8 mouse cellular contexts compared by ENCODE assay signal in the genomic region with DNA sequence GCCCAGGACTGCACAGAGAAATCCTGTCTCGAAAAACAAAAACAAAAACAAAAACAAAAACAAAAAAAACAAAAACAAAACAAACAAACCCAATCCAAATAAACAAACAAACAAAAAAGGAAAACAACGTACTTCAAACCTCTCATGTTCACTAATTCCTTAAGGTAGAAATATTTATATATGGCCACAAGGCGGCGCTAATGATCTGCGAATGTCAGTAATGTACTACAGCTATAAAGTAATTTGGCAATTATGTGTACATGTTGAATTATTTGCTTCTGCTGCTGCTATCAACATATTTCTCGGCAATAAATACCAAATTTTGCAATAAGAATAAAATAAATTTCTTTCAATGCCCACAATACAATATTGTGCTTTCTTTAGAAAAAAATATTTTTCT. TPM values are rescaled to one million over a fixed set of nuclear protein-coding genes. Genes with fewer than 3 reads are reported as not detected.
A peak's percentile ranks its signal among the peaks of the same experiment; 100 is the strongest.
DNase-seq lines count a peak whose midpoint lies in the region; ATAC-seq and TF ChIP-seq lines count a peak whose summit lies in the region.
"Had no signal": no experiment of that assay in that cellular context is flagged by ENCODE, and none has a peak within 500 bp of the region (broad histone marks: within the 10 kb centered on the region; RNA-seq: fewer than 3 reads in every experiment).

No protein-coding gene starts in this region.

- WGBS in hindbrain, embryonic 14.5 days, result 9% methylated on average over 6 of the region's 6 CpGs
- WGBS in hindbrain, embryonic 13.5 days, result 11% methylated on average over 6 of the region's 6 CpGs

- H3K9ac ChIP-seq in hindbrain, embryonic 14.5 days, result no peak overlapping the region
- no peak overlapping the region for H3K9ac ChIP-seq in hindbrain, embryonic 13.5 days
- no peak overlapping the region for H3K9ac ChIP-seq in ES-E14 (ENCODE audit: insufficient read depth, low read depth, low read length, poor library complexity, severe bottlenecking)
- H3K9ac ChIP-seq: limb, embryonic 13.5 days had no signal

- no peaks in the 10 kb centered on the region for H3K36me3 ChIP-seq in hindbrain, embryonic 14.5 days (replicated peaks; ENCODE audit: control insufficient read depth, insufficient read depth)
- H3K36me3 ChIP-seq in hindbrain, embryonic 13.5 days, result no peaks in the 10 kb centered on the region
- no peaks in the 10 kb centered on the region for H3K36me3 ChIP-seq in ES-E14 (ENCODE audit: control insufficient read depth, insufficient read depth, low read length, poor library complexity, severe bottlenecking)
- H3K36me3 ChIP-seq: limb, embryonic 13.5 days had no signal

- no peak for ATAC-seq in hindbrain, embryonic 14.5 days (ENCODE audit: low FRiP score)
- ATAC-seq in hindbrain, embryonic 13.5 days (ENCODE audit: low FRiP score), result no peak

- H3K27me3 ChIP-seq in hindbrain, embryonic 14.5 days (ENCODE audit: control insufficient read depth, insufficient read depth, low read length), result no peaks in the 10 kb centered on the region
- no peaks in the 10 kb centered on the region for H3K27me3 ChIP-seq in hindbrain, embryonic 13.5 days

- H3K27ac ChIP-seq in hindbrain, embryonic 14.5 days, result no peak overlapping the region
- H3K27ac ChIP-seq in hindbrain, embryonic 13.5 days, result no peak overlapping the region
- H3K27ac ChIP-seq in ES-E14 (ENCODE audit: insufficient read depth, low read depth, low read length, poor library complexity, severe bottlenecking), result no peak overlapping the region
- H3K27ac ChIP-seq: limb, embryonic 13.5 days had no signal

- DNase-seq in hindbrain, embryonic 14.5 days (ENCODE audit: low spot score), result peak; percentile 84
- DNase-seq in B cell, adult 2 months, result peak; percentile 20 to 32
- peak; percentile 37 for DNase-seq in ES-E14 (ENCODE audit: low read depth, low spot score)
- DNase-seq in cerebellum, postnatal 36 days, result peak; percentile 25 to 47
- DNase-seq in layer of hippocampus, postnatal 10 days (ENCODE audit: low spot score in 2 of 2), result peak; percentile 33 to 60
- peak; percentile 51 to 65 for DNase-seq in right cerebral cortex, postnatal 10 days (ENCODE audit: low spot score in 2 of 2)

- no peak overlapping the region for H3K4me3 ChIP-seq in hindbrain, embryonic 14.5 days (replicated peaks; ENCODE audit: low read length)
- H3K4me3 ChIP-seq in hindbrain, embryonic 13.5 days, result no peak overlapping the region
- no peak overlapping the region for H3K4me3 ChIP-seq in ES-E14 (ENCODE audit: insufficient read depth in 1 of 2, low read depth in 1 of 2, low read length in 2 of 2, poor library complexity in 1 of 2, severe bottlenecking in 1 of 2)
- H3K4me3 ChIP-seq: limb, embryonic 13.5 days had no signal

- H3K9me3 ChIP-seq in hindbrain, embryonic 14.5 days (ENCODE audit: control insufficient read depth, low read length), result no peaks in the 10 kb centered on the region
- no peaks in the 10 kb centered on the region for H3K9me3 ChIP-seq in hindbrain, embryonic 13.5 days
- H3K9me3 ChIP-seq in ES-E14 (ENCODE audit: control insufficient read depth, insufficient read depth, low read depth, low read length), result no peaks in the 10 kb centered on the region
- H3K9me3 ChIP-seq: limb, embryonic 13.5 days had no signal

- H3K4me2 ChIP-seq in hindbrain, embryonic 14.5 days (replicated peaks), result no peak overlapping the region
- no peak overlapping the region for H3K4me2 ChIP-seq in hindbrain, embryonic 13.5 days
- H3K4me2 ChIP-seq: limb, embryonic 13.5 days had no signal

- in situ Hi-C loops in ES-E14 (cut with MboI; ENCODE audit: low sequenced_read_pairs in 2 of 2, unreplicated experiment in 2 of 2), result loop anchor here (25.0 kb wide), 2 partner anchors 227 to 477 kb away; no protein-coding TSS in a partner anchor

- H3K4me1 ChIP-seq in hindbrain, embryonic 14.5 days (replicated peaks; ENCODE audit: control insufficient read depth, insufficient read depth, low read length), result no peaks in the 10 kb centered on the region
- H3K4me1 ChIP-seq in hindbrain, embryonic 13.5 days (replicated peaks), result no peaks in the 10 kb centered on the region
- H3K4me1 ChIP-seq in ES-E14 (ENCODE audit: control insufficient read depth in 2 of 2, insufficient read depth in 2 of 2, low read length in 2 of 2, poor library complexity in 1 of 2), result no peaks in the 10 kb centered on the region
- H3K4me1 ChIP-seq: limb, embryonic 13.5 days had no signal

TF ChIP-seq in ES-E14, 5 proteins besides CTCF, POLR2A, EP300 and RAD21:
- TF ChIP-seq HCFC1 (IDR thresholded peaks at IDR 0.05; ENCODE audit: borderline replicate concordance, insufficient read depth, low read length) (no peak), ZC3H11A (IDR thresholded peaks at IDR 0.05; ENCODE audit: borderline replicate concordance, low read depth, low read length) (peak; percentile 74)
TF ChIP-seq in ES-E14: peak in this region for 1.

RNA-seq across cellular contexts. Expression of a gene that starts 41.6 kb away (rescaled TPM):
- polyA plus RNA-seq in hindbrain, embryonic 14.5 days (2014; fragmentation: Nextera tagmentation; extraction: Ambion mirVana), result 2.2 and 2.6 TPM in 2 replicates
- polyA plus RNA-seq in hindbrain, embryonic 13.5 days (2015; fragmentation: Nextera tagmentation; extraction: Ambion mirVana), result 1.2 and 2.1 TPM in 2 replicates
- 0.31 and 0.53 TPM in 2 replicates for total RNA-seq in ES-E14 (2012; rRNA removed)
- 1 to 10 TPM; 1.5 to 2.3 TPM for total RNA-seq in layer of hippocampus, postnatal 10 days (2021)

Comparison
In these comparisons a context has a peak if more than half of its experiments do, and no peak if none do; other contexts are left out.
1. DNase-seq: peak in every context shown above with its lines; median percentile 84 in hindbrain, embryonic 14.5 days; 58 in right cerebral cortex, postnatal 10 days; 46 in layer of hippocampus, postnatal 10 days; 37 in ES-E14; 36 in cerebellum, postnatal 36 days; 26 in B cell, adult 2 months.